Mouse (Mus musculus): Measurements from ENCODE around the gene Nrf1.

Gene Nrf1

DNA sequence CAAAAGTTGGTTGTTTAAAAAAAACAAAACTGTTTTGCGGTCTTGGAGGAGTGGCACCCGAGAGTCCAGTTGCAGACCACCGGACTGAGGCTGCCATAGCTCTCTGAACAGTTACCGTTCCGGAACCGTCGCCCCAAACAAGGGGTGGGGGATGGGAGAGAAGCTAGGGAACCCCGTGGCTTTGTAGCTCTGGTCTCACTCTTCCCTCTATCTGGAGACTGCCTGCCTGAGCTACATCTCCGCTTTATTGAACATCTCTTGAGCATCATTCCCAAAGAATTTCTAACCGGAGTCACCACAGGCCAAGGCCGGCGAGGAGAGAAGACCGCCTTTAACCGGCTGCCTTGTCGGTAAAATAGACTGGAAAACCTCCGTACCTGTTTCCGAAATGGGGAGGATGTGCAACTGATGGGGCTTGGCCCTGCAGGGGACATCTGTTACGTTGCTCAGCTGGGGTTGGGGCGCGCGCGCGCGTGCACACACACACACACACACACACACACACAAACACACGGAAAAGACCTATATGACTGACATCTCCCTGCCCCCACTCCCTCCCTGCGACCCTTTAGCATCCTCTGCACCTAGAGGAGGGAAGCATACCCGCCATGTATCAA, 130.3 kb downstream of the Nrf1 start:
- no peak for DNase-seq

- no peak for DNase-seq
These were observed 131.3 kb downstream of the Nrf1 start for GRCm38 (mm10) chr6:30179046-30179445.

DNA sequence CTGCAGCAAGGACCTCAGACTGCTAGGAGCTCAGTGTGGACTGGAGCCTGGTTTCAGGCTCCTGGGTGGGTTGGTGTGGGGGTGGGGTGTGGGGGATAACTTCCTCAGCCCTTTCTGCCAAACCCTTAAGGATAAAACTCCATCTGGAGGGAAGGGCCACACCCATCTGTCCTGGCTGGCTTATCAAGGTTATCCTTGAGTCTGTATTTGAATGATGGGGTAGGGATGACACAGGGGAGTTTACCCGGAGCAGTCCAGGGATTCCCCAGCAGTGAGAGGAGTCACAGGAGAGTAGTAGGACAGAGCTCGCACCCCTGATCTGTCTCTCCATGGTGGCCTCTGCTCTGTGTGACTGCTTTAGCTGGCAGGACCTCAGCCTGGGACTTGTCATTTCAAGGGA, 132.5 kb downstream of the Nrf1 start:
- DNase-seq, result no peak

DNA sequence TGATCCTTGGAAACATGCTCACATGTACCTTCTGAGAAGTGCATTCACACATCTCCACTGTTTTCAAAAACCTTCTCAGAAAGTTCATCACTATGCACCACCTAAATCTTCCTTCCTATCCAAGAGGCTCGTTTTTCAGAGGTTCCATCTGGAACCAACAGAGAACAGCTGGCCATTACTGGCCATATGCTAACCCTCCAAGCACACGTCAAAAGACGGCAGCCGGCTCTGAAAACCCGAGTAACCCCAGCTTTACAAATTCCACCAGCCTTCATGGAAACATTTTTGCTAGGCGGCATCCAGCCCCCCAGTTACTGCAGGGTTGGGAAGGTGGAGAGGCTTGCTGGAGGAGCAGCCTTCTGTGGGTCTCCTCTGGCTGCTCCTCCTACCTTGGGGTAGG, 134.2 kb downstream of the Nrf1 start:
- DNase-seq, result no peak

DNA sequence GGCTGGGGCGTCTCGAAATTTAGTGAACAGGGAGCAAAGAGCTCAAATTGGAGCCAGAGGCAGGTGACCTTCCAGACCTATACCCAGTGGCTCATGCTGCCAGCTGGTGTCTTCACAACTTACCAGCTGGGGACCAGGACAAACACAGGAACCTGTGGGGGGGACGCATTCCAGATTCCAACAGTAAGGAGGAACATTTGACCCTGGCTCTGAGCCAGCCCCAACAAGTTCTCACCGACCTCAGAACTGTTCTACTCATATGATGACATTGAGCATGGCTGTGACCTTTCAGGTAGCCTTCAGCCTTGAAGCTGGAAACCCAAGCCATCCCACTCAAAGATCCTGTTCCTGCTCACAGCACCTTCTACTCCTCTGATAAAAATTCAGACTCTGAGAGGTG, 135.8 kb downstream of the Nrf1 start:
- no peak for DNase-seq

DNA sequence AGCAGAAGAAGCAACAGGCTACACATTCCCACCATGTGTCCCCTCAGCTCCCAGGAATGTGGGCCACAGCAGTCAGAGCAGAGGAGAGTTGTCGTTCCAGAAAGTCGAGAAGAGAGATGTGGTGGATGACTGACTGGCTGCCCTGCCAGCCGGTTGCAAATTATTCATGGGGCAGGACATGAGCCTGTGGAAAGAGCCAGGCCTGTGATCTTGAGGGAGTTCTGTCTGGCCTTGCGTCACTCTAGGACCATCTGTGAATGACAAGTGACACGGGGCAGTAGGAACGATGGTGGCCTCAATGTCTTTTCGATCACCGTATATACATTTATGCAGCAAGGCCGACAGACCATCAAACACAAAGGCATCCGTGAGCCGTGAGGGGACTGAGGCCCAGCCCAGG, 147.9 kb downstream of the Nrf1 start:
- no peak for DNase-seq

DNA sequence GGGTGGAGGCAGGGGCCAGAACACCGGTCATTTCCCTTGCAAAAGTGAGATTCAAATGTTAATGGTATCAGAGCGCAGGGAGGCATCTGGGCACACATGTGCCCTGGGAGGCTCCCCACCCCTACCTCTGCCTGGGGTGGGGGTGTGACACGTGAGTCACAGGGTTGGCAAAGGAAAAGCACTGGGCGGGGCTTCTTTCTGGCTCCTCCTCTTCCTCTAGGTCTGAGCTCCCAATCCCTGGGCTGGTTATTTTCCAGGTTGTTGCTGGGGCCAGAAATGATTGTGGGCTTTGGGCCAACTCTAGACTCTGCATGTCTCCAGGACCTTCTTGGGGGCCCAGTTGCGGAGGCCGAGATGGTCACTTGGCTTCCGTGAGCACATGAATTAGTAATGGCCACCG, 148.4 kb downstream of the Nrf1 start:
- no peak for DNase-seq

Measured in thymus, adult 18-20 months (tissue).